Mouse (Mus musculus) midbrain, embryonic 15.5 days (tissue): Measurements from ENCODE around the gene Parg. TPM values are rescaled to one million over a fixed set of nuclear protein-coding genes. Genes with fewer than 3 reads are reported as not detected.

Experiments used
- ATAC-seq: fragments of 200-750 bp; cut with Nextera tagmentation; replicated peaks from 2 replicates; pipeline ENCODE4 v1.8.0; 2017; ENCODE audit warnings: moderate TSS enrichment
- H3K27ac ChIP-seq: fragments of 300-500 bp; sonication (generic); 2 replicates; pipeline ENCODE4 v1.5.1; 2015; ENCODE audit warnings: mild to moderate bottlenecking, inconsistent platforms
- H3K27me3 ChIP-seq: fragments of 300-500 bp; sonication (generic); replicated peaks from 2 replicates; pipeline ENCODE4 v1.6.1; 2015; ENCODE audit warnings: inconsistent platforms
- H3K36me3 ChIP-seq: fragments of 300-500 bp; sonication (generic); replicated peaks from 2 replicates; pipeline ENCODE4 v1.6.1; 2015; ENCODE audit warnings: inconsistent platforms
- H3K4me1 ChIP-seq: fragments of 300-500 bp; sonication (generic); 2 replicates; pipeline ENCODE4 v1.6.1; 2015; ENCODE audit warnings: inconsistent platforms
- H3K4me2 ChIP-seq: fragments of 300-500 bp; sonication (generic); 2 replicates; pipeline ENCODE4 v1.6.1; 2015; ENCODE audit warnings: inconsistent platforms, mild to moderate bottlenecking, moderate library complexity
- H3K4me3 ChIP-seq: fragments of 300-500 bp; sonication (generic); 2 replicates; pipeline ENCODE4 v1.5.1; 2015; ENCODE audit warnings: mild to moderate bottlenecking, inconsistent platforms
- H3K9ac ChIP-seq: fragments of 300-500 bp; sonication (generic); 2 replicates; pipeline ENCODE4 v1.6.1; 2015; ENCODE audit warnings: mild to moderate bottlenecking, inconsistent platforms
- H3K9me3 ChIP-seq: fragments of 300-500 bp; sonication (generic); 2 replicates; pipeline ENCODE4 v1.6.1; 2016; ENCODE audit warnings: inconsistent platforms
- WGBS: fragments of 180-500 bp; shearing (Covaris S2); methylation state at CpG from one replicate; pipeline ENCODE4 v1.1.7; 2015; ENCODE audit warnings: mixed read lengths; 5-methylcytosine and 5-hydroxymethylcytosine counted together
- polyA plus RNA-seq: library from polyadenylated mRNA; unstranded; fragments of >200 nt; fragmentation: Nextera tagmentation; extraction: Ambion mirVana; gene quantifications from 2 replicates; pipeline ENCODE4 v1.2.1, GENCODE M21; 2015

Gene Parg
- polyA plus RNA-seq, 1 experiment from 2014 or later: 35.8 TPM

GRCm38 (mm10) chr14:32332515-32333445, 131.0 kb downstream of the Parg start:
- H3K4me3 ChIP-seq: no peak overlapping the region
- peaks cover 7% of the 10 kb centered on the region; the same call in 1 of the 2 replicates for H3K4me1 ChIP-seq
- no peaks in the 10 kb centered on the region for H3K9me3 ChIP-seq
- WGBS: 76% methylated on average over 20 of the region's 20 CpGs
- H3K27ac ChIP-seq: no peak overlapping the region
- H3K4me2 ChIP-seq: no peak overlapping the region
- no peaks in the 10 kb centered on the region for H3K36me3 ChIP-seq
- ATAC-seq: peak; percentile 24; the same call in 1 of the 2 replicates
- H3K27me3 ChIP-seq: no peaks in the 10 kb centered on the region
- H3K9ac ChIP-seq: no peak overlapping the region

GRCm38 (mm10) chr14:32336021-32336420, 134.3 kb downstream of the Parg start:
- Histone ChIP-seq H3K36me3 (0 out of 2 replicates have a peak, but pooled peaks cover 5% of the 10 kb centered on the region), H3K27ac (no peak overlapping the region), H3K27me3 (no peaks in the 10 kb centered on the region), H3K4me1 (peaks cover 7% of the 10 kb centered on the region; the same call in 1 of the 2 replicates), H3K9me3 (no peaks in the 10 kb centered on the region), H3K4me3 (no peak overlapping the region), H3K9ac (no peak overlapping the region), H3K4me2 (no peak overlapping the region)
- no peak for ATAC-seq
- 82% methylated on average over 6 of the region's 6 CpGs for WGBS

GRCm38 (mm10) chr14:32336547-32336946, 134.8 kb downstream of the Parg start:
- 80% methylated on average over 11 of the region's 11 CpGs for WGBS

GRCm38 (mm10) chr14:32341823-32342222, 140.1 kb downstream of the Parg start:
- WGBS: 95% methylated on average over 7 of the region's 7 CpGs
- ATAC-seq: no peak
- Histone ChIP-seq H3K4me2 (no peak overlapping the region), H3K4me3 (no peak overlapping the region), H3K9me3 (no peaks in the 10 kb centered on the region), H3K27ac (no peak overlapping the region), H3K27me3 (no peaks in the 10 kb centered on the region), H3K4me1 (no peaks in the 10 kb centered on the region), H3K36me3 (0 out of 2 replicates have a peak, but pooled peaks cover 15% of the 10 kb centered on the region), H3K9ac (no peak overlapping the region)

More at GRCm38 (mm10) chr14:32336547-32336946, 134.8 kb downstream of the Parg start:
- H3K9ac ChIP-seq: no peak overlapping the region
- H3K36me3 ChIP-seq: 0 out of 2 replicates have a peak, but pooled peaks cover 5% of the 10 kb centered on the region
- ATAC-seq: no peak
- no peak overlapping the region for H3K4me3 ChIP-seq
- H3K27me3 ChIP-seq: no peaks in the 10 kb centered on the region
- H3K9me3 ChIP-seq: no peaks in the 10 kb centered on the region
- no peak overlapping the region for H3K4me2 ChIP-seq
- H3K4me1 ChIP-seq: peaks cover 7% of the 10 kb centered on the region; the same call in 1 of the 2 replicates
- no peak overlapping the region for H3K27ac ChIP-seq

GRCm38 (mm10) chr14:32344176-32344575, 142.4 kb downstream of the Parg start:
- ATAC-seq: no peak

GRCm38 (mm10) chr14:32344694-32345093, 142.9 kb downstream of the Parg start:
- no peaks in the 10 kb centered on the region for H3K27me3 ChIP-seq
- no peak overlapping the region for H3K27ac ChIP-seq
- no peak overlapping the region for H3K9ac ChIP-seq
- H3K4me2 ChIP-seq: no peak overlapping the region
- WGBS: 85% methylated on average over 9 of the region's 10 CpGs
- no peaks in the 10 kb centered on the region for H3K4me1 ChIP-seq
- H3K4me3 ChIP-seq: no peak overlapping the region
- H3K9me3 ChIP-seq: no peaks in the 10 kb centered on the region
- no peak for ATAC-seq
- peaks cover 18% of the 10 kb centered on the region; the same call in 1 of the 2 replicates for H3K36me3 ChIP-seq

More at GRCm38 (mm10) chr14:32344176-32344575, 142.4 kb downstream of the Parg start:
- Histone ChIP-seq H3K4me1 (no peaks in the 10 kb centered on the region), H3K4me3 (no peak overlapping the region), H3K4me2 (no peak overlapping the region), H3K9me3 (no peaks in the 10 kb centered on the region), H3K27ac (no peak overlapping the region), H3K27me3 (no peaks in the 10 kb centered on the region), H3K9ac (no peak overlapping the region), H3K36me3 (peaks cover 19% of the 10 kb centered on the region; the same call in 1 of the 2 replicates)
- 87% methylated on average over 7 of the region's 7 CpGs for WGBS

Other genes starting within 250 kb of the Parg start
- 0.40 and 0.46 TPM in 2 replicates for gene Galnt15, start 173.0 kb upstream of the Parg start, polyA plus RNA-seq
- gene Oxnad1, start 116.6 kb upstream of the Parg start, polyA plus RNA-seq: 19.6 and 19.7 TPM in 2 replicates
- 67.2 and 70.2 TPM in 2 replicates for gene Dph3, start 116.2 kb upstream of the Parg start, polyA plus RNA-seq
- gene Msmb, start 59.9 kb upstream of the Parg start, polyA plus RNA-seq: not detected in 2 replicates
- gene Ncoa4, start 42.1 kb upstream of the Parg start, polyA plus RNA-seq: 104 and 106 TPM in 2 replicates
- gene Timm23, start 51 bp upstream of the Parg start, polyA plus RNA-seq: 204 and 211 TPM in 2 replicates
- gene Ogdhl, start 120.1 kb downstream of the Parg start, polyA plus RNA-seq: 32.6 and 33.0 TPM in 2 replicates
- gene 1700024G13Rik, start 186.4 kb downstream of the Parg start, polyA plus RNA-seq: 0.34 and 1.0 TPM in 2 replicates